Mouse (Mus musculus): Measurements from ENCODE around the gene Mt4. TPM values are rescaled to one million over a fixed set of nuclear protein-coding genes. Genes with fewer than 3 reads are reported as not detected.

Mt4 gene
- polyA plus RNA-seq, 1 experiment from 2014 or later: not detected

GRCm38 (mm10) chr8:94109835-94110234 is 27.2 kb upstream of the Mt4 start:
- Histone ChIP-seq H3K4me2 (replicated peaks; ENCODE audit: low read depth, low read length) (no peak overlapping the region), H3K9me3 (ENCODE audit: low read length) (no peaks in the 10 kb centered on the region), H3K27ac (ENCODE audit: low read length) (no peak overlapping the region), H3K27me3 (ENCODE audit: insufficient read depth, low read length) (no peaks in the 10 kb centered on the region), H3K36me3 (ENCODE audit: insufficient read depth, low read length) (no peaks in the 10 kb centered on the region), H3K4me3 (ENCODE audit: low read length) (no peak overlapping the region), H3K4me1 (ENCODE audit: insufficient read depth, low read length) (no peaks in the 10 kb centered on the region), H3K9ac (replicated peaks; ENCODE audit: low read length) (no peak overlapping the region)
- no peak for ATAC-seq (ENCODE audit: low FRiP score, low TSS enrichment)
- 73% methylated on average over 5 of the region's 5 CpGs for WGBS

GRCm38 (mm10) chr8:94110526-94111177 is 26.3 kb upstream of the Mt4 start:
- H3K4me3 ChIP-seq (ENCODE audit: low read length): no peak overlapping the region
- H3K9me3 ChIP-seq (ENCODE audit: low read length): no peaks in the 10 kb centered on the region
- no peak overlapping the region for H3K4me2 ChIP-seq (replicated peaks; ENCODE audit: low read depth, low read length)
- no peaks in the 10 kb centered on the region for H3K36me3 ChIP-seq (ENCODE audit: insufficient read depth, low read length)
- no peak overlapping the region for H3K9ac ChIP-seq (replicated peaks; ENCODE audit: low read length)
- no peak overlapping the region for H3K27ac ChIP-seq (ENCODE audit: low read length)
- ATAC-seq (ENCODE audit: low FRiP score, low TSS enrichment): no peak
- no peaks in the 10 kb centered on the region for H3K4me1 ChIP-seq (ENCODE audit: insufficient read depth, low read length)
- no peaks in the 10 kb centered on the region for H3K27me3 ChIP-seq (ENCODE audit: insufficient read depth, low read length)
- 53% methylated on average over 6 of the region's 6 CpGs for WGBS

- no peak overlapping the region for H3K4me2 ChIP-seq (replicated peaks; ENCODE audit: low read depth, low read length)
- no peaks in the 10 kb centered on the region for H3K9me3 ChIP-seq (ENCODE audit: low read length)
- no peak overlapping the region for H3K9ac ChIP-seq (replicated peaks; ENCODE audit: low read length)
- no peaks in the 10 kb centered on the region for H3K36me3 ChIP-seq (ENCODE audit: insufficient read depth, low read length)
- no peaks in the 10 kb centered on the region for H3K27me3 ChIP-seq (ENCODE audit: insufficient read depth, low read length)
- no peak overlapping the region for H3K4me3 ChIP-seq (ENCODE audit: low read length)
- WGBS: 53% methylated on average over 1 of the region's 1 CpGs
- no peaks in the 10 kb centered on the region for H3K4me1 ChIP-seq (ENCODE audit: insufficient read depth, low read length)
- ATAC-seq (ENCODE audit: low FRiP score, low TSS enrichment): no peak
- H3K27ac ChIP-seq (ENCODE audit: low read length): no peak overlapping the region
Observed at GRCm38 (mm10) chr8:94113435-94113834, 23.6 kb upstream of the Mt4 start.

GRCm38 (mm10) chr8:94113972-94114371 is 23.0 kb upstream of the Mt4 start:
- no peak overlapping the region for H3K9ac ChIP-seq (replicated peaks; ENCODE audit: low read length)
- no peaks in the 10 kb centered on the region for H3K9me3 ChIP-seq (ENCODE audit: low read length)
- no peak overlapping the region for H3K27ac ChIP-seq (ENCODE audit: low read length)
- H3K4me1 ChIP-seq (ENCODE audit: insufficient read depth, low read length): no peaks in the 10 kb centered on the region
- no peaks in the 10 kb centered on the region for H3K36me3 ChIP-seq (ENCODE audit: insufficient read depth, low read length)
- no peak for ATAC-seq (ENCODE audit: low FRiP score, low TSS enrichment)
- H3K4me3 ChIP-seq (ENCODE audit: low read length): no peak overlapping the region
- H3K27me3 ChIP-seq (ENCODE audit: insufficient read depth, low read length): no peaks in the 10 kb centered on the region
- WGBS: 81% methylated on average over 2 of the region's 2 CpGs
- no peak overlapping the region for H3K4me2 ChIP-seq (replicated peaks; ENCODE audit: low read depth, low read length)

- ATAC-seq (ENCODE audit: low FRiP score, low TSS enrichment): peak; percentile 80
- Histone ChIP-seq H3K36me3 (ENCODE audit: insufficient read depth, low read length) (no peaks in the 10 kb centered on the region), H3K27me3 (ENCODE audit: insufficient read depth, low read length) (no peaks in the 10 kb centered on the region), H3K4me2 (replicated peaks; ENCODE audit: low read depth, low read length) (no peak overlapping the region), H3K4me3 (ENCODE audit: low read length) (no peak overlapping the region), H3K27ac (ENCODE audit: low read length) (no peak overlapping the region), H3K4me1 (ENCODE audit: insufficient read depth, low read length) (peaks cover 8% of the 10 kb centered on the region), H3K9me3 (ENCODE audit: low read length) (no peaks in the 10 kb centered on the region), H3K9ac (replicated peaks; ENCODE audit: low read length) (no peak overlapping the region)
- WGBS: 8% methylated on average over 6 of the region's 6 CpGs
Observed at GRCm38 (mm10) chr8:94118776-94119430, 18.1 kb upstream of the Mt4 start.

- Histone ChIP-seq H3K27me3 (ENCODE audit: insufficient read depth, low read length) (no peaks in the 10 kb centered on the region), H3K9me3 (ENCODE audit: low read length) (no peaks in the 10 kb centered on the region)
- 79% methylated on average over 9 of the region's 9 CpGs for WGBS
Observed at GRCm38 (mm10) chr8:94121625-94122024, 15.4 kb upstream of the Mt4 start.

GRCm38 (mm10) chr8:94122711-94123468 is 14.1 kb upstream of the Mt4 start:
- ATAC-seq (ENCODE audit: low FRiP score, low TSS enrichment): no peak
- H3K27ac ChIP-seq (ENCODE audit: low read length): no peak overlapping the region
- no peaks in the 10 kb centered on the region for H3K27me3 ChIP-seq (ENCODE audit: insufficient read depth, low read length)
- H3K4me3 ChIP-seq (ENCODE audit: low read length): no peak overlapping the region
- H3K4me2 ChIP-seq (replicated peaks; ENCODE audit: low read depth, low read length): no peak overlapping the region
- 27% methylated on average over 8 of the region's 8 CpGs for WGBS
- no peak overlapping the region for H3K9ac ChIP-seq (replicated peaks; ENCODE audit: low read length)
- H3K36me3 ChIP-seq (ENCODE audit: insufficient read depth, low read length): no peaks in the 10 kb centered on the region
- H3K4me1 ChIP-seq (ENCODE audit: insufficient read depth, low read length): peaks cover 8% of the 10 kb centered on the region
- no peaks in the 10 kb centered on the region for H3K9me3 ChIP-seq (ENCODE audit: low read length)

More at GRCm38 (mm10) chr8:94121625-94122024, 15.4 kb upstream of the Mt4 start:
- Histone ChIP-seq H3K36me3 (ENCODE audit: insufficient read depth, low read length) (no peaks in the 10 kb centered on the region), H3K4me3 (ENCODE audit: low read length) (no peak overlapping the region), H3K4me1 (ENCODE audit: insufficient read depth, low read length) (peaks cover 8% of the 10 kb centered on the region), H3K27ac (ENCODE audit: low read length) (no peak overlapping the region), H3K9ac (replicated peaks; ENCODE audit: low read length) (no peak overlapping the region), H3K4me2 (replicated peaks; ENCODE audit: low read depth, low read length) (no peak overlapping the region)
- ATAC-seq (ENCODE audit: low FRiP score, low TSS enrichment): no peak

- H3K4me1 ChIP-seq (ENCODE audit: insufficient read depth, low read length): peaks cover 8% of the 10 kb centered on the region
- H3K27me3 ChIP-seq (ENCODE audit: insufficient read depth, low read length): no peaks in the 10 kb centered on the region
- no peak overlapping the region for H3K27ac ChIP-seq (ENCODE audit: low read length)
- WGBS: 72% methylated on average over 6 of the region's 6 CpGs
- H3K36me3 ChIP-seq (ENCODE audit: insufficient read depth, low read length): no peaks in the 10 kb centered on the region
- no peak overlapping the region for H3K4me3 ChIP-seq (ENCODE audit: low read length)
- H3K4me2 ChIP-seq (replicated peaks; ENCODE audit: low read depth, low read length): no peak overlapping the region
- no peak for ATAC-seq (ENCODE audit: low FRiP score, low TSS enrichment)
- H3K9ac ChIP-seq (replicated peaks; ENCODE audit: low read length): no peak overlapping the region
- H3K9me3 ChIP-seq (ENCODE audit: low read length): no peaks in the 10 kb centered on the region
Observed at GRCm38 (mm10) chr8:94127711-94128110, 9.3 kb upstream of the Mt4 start.

- WGBS: 89% methylated on average over 6 of the region's 6 CpGs
Observed at GRCm38 (mm10) chr8:94129133-94129789, 7.7 kb upstream of the Mt4 start.

More at GRCm38 (mm10) chr8:94129133-94129789, 7.7 kb upstream of the Mt4 start:
- H3K27ac ChIP-seq (ENCODE audit: low read length): no peak overlapping the region
- H3K4me3 ChIP-seq (ENCODE audit: low read length): no peak overlapping the region
- no peaks in the 10 kb centered on the region for H3K36me3 ChIP-seq (ENCODE audit: insufficient read depth, low read length)
- H3K9ac ChIP-seq (replicated peaks; ENCODE audit: low read length): no peak overlapping the region
- no peak overlapping the region for H3K4me2 ChIP-seq (replicated peaks; ENCODE audit: low read depth, low read length)
- no peaks in the 10 kb centered on the region for H3K4me1 ChIP-seq (ENCODE audit: insufficient read depth, low read length)
- H3K9me3 ChIP-seq (ENCODE audit: low read length): no peaks in the 10 kb centered on the region
- no peak for ATAC-seq (ENCODE audit: low FRiP score, low TSS enrichment)
- no peaks in the 10 kb centered on the region for H3K27me3 ChIP-seq (ENCODE audit: insufficient read depth, low read length)

Measured in kidney, embryonic 16.5 days (tissue).